Mouse (Mus musculus) common myeloid progenitor, adult 5-6 weeks (primary cell): ENCODE measurements around the gene Wdfy3. TPM values are rescaled to one million over a fixed set of nuclear protein-coding genes. Genes with fewer than 3 reads are reported as not detected.
"Not testable (repeated sequence)": the region's sequence is repeated elsewhere in the genome, so short reads cannot be mapped to it uniquely, and the experiment has no call there.

Source experiments
- ATAC-seq: replicated peaks from 2 replicates; pipeline ENCODE4 v1.8.0; 2016; ENCODE audit warnings: low read depth, mild to moderate bottlenecking, moderate TSS enrichment, inconsistent platforms; ENCODE audit not compliant: poor library complexity, severe bottlenecking
- total RNA-seq: library from RNA; stranded (forward); fragments of 200-1000, 187-1606 nt; gene quantifications from 2 replicates; pipeline ENCODE4 v1.2.3, GENCODE M21; 2017

Gene Wdfy3
- total RNA-seq, 1 experiment from 2014 or later: 13.1 TPM

DNA sequence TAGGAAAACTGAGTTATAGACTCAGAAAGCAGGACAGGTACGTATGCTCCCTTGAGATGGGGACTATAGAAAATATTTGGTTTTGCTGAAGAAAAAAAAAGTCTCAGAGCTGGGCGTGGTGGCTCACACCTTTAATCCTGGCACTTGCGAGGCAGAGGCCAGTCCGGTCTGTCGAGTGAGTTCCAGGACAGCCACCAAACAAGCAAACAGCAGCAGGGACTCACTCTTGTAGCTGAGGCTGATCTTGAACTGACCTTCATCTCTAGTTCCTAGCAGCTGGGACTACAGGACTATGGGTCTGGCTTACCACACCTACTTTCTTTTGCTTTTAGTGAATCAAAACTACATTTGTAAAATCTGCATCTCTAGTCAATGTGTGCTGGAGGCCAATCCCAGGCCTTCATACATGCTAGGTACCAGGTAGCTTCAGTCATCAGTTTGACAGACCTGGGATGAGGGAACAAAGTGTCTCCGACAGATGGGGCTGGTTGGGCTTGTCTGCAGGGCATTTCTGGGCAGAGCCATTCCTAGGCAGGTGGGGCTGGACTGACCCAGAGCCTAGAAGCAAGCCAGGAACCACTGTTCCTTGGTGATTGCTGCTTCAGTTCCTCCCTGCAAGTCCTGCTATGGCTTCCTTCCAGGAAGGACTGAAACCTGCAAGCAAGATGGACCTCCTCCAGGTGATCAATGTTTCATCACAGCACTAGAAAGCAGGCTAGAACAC lies 63.3 kb downstream of the Wdfy3 start:
- ATAC-seq: no peak

DNA sequence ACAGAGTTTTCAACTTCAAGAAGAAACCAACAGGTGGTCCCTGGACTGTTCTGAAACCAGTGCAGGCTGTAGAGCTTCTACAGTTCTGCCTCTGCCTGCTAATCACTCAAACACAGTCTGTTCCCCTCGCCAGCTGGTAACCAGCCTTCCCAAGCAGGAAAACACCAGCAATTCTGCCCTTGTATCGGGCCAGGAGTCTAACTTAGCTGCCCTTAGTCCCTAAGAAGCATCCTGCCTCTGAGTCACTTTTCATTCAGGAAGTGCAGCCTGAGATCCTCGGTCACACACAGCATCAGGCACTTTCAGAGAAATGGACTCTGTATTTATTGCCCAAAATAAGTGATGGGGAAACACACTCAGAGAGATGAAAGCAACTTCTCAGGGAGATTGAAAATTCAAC lies 66.3 kb downstream of the Wdfy3 start:
- no peak for ATAC-seq

DNA sequence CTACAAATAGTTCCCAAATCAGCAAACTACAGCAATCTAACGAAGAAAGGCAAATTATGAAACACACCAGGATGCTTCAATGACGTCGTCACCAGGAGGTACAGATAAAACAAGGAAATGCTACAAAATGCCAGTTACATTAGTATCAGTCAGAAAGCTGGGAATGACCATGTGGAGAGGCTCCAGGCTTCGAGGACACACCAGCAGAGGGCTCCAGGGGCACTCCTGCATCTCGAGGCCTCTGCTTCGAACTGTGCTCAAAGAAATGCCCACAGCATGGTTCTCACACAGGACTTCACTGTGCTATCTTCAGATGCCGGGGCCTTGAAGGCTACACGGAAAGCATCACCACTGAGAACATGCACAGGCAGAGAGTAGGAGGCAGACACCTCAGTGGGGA lies 68.7 kb downstream of the Wdfy3 start:
- ATAC-seq: no peak

DNA sequence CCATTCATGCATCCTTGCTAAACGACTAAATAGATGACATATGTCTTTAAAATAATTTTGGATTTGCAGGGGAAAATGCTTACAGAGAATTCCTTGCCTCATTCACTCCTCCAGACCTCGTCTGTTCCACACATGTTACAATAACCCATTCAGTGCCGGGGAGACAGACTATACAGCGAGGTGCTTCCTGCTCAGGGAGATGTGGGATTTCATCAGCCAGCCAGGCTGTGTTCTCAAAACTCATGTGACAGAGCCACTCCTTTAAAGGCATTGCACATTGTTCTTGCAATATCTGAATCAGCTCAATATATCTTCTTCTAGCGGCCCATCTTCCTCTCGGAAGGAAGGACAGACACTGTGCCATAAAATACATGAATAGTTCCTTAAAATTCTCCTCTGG lies 70.8 kb downstream of the Wdfy3 start:
- ATAC-seq: no peak

DNA sequence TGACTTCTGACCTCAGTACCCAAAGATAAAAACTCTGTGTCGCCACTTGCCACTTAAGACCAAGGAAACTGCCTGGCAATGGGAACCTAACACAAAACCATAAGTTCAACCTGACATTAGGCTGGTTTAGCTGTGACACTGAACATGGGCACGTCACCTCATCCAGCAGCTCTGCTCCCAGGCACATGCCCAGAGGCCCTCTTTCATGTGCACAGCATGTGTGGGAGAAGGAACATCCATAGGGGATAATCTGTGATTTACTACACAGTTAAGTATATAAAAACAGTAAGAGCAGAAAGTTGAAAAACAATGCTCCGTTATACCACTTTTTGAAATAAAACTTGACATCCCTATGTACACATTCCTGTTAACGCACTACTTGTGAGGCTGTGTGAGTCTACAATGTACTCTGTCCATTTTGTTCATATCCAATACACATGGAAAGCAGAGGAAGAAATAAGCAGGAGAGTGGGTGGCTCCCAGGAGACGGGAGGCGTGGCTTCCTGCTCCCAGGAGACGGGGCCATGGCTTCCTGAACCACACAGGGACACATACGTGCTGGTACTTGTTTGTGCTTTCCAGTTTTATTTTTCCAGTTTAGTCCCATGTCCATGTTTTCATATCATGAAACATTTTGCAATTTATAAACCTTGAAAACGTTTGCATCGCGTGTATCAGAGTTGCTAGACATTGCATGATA lies 73.5 kb downstream of the Wdfy3 start:
- ATAC-seq: no peak

DNA sequence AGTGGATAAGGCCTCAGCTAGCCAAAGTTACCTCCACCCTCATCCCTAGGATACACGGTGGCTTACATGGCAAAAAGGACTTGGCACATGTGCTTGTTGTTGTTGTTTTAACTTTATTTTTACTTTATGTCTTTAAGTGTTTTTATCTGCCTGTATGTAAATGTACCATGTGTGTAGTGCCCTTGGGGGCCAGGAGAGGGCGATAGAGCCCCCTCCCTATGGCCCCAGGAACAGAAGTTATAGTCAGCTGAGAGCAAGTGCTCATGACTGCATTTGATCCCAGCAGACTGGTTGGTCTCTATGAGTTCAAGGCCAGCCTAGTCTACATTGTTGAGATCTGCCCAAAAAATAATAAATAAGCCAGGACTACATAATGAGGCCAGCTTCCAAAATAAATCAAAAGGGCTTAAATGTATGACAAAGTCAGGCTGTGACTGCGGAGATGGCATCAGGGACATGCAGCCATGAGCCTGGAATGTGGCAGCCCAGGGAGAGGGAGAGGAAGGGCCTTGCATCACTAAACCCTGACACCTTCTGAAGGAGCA lies 74.2 kb downstream of the Wdfy3 start:
- ATAC-seq: peak; percentile 71; the same call in 1 of the 2 replicates

DNA sequence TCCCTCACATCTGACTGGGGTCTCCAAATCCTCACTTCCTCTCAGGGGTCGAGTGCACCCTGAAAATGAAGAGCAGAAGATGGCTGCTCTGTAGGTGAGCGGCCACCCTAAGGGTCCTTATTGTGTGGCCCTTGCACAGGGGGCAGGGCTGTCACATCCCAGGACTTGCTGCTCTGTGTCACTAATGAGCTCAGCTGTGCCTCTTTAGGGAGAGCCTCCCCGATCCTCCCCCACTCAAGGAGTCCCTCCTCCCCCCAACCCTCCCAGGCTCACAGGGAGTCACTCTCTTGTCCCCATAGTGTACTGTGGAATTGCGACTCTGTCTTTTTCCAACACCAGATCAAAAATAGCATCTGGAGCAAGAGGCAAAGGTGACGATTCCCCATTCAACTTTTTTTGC lies 75.7 kb downstream of the Wdfy3 start:
- ATAC-seq: no peak

DNA sequence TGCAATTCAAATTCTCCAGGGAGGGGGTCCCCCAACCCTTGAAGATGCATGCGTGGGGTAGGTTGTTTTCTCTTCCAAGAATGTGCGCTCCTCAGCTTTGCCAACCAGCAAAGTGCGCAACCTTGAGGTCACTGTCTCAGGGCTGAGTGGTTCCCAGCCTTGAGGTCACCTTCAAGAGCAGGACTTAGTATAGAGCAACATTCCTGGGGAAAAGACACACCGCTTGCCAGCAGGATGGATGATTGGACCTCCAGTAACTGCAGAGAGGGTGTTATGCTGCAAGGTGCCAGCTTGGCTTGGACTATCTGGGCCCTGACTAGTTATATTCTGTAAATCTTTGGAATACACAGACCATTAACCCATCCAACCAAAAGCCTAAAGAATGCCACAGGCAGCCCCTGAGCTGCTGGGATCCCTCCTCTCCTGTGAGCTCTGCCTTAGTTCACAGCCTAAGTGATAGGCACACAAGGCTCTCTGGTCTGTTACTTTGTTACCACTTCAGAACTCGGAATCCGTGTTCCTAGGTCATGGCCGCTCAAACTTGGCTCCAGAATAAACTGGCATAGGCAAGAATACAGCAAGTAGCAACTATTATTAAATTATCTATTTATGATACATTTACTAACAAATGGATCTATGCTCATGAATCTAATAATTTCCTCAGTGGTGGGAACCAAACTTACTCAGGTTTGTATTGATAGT lies 76.6 kb downstream of the Wdfy3 start:
- ATAC-seq: no peak

DNA sequence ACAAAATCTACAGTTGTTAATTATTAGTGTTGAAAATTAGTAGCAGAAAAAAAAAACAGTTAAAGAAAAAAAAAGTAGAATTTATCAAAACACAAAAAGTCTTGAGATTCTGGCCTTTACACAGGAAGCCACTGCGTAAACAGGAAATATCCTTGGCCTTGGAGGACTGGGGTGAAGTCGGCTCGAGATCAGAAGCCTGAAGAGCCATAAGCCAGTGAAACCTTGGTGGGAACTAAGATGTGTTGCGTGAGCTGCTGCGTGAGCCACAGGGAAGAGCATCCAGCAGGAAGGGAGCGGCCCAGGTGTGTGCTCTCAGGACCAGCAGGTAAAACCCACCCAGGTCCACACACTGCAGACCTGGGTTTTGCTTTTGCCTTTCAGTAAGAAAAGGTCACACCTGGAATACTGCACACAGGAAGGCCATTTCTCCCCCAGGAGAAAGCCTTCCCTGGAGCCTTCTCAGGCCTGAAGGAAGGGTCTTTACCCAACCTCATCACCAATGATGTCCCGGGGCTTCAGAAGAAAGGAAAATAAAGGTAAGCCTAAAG lies 79.3 kb downstream of the Wdfy3 start:
- ATAC-seq: no peak

DNA sequence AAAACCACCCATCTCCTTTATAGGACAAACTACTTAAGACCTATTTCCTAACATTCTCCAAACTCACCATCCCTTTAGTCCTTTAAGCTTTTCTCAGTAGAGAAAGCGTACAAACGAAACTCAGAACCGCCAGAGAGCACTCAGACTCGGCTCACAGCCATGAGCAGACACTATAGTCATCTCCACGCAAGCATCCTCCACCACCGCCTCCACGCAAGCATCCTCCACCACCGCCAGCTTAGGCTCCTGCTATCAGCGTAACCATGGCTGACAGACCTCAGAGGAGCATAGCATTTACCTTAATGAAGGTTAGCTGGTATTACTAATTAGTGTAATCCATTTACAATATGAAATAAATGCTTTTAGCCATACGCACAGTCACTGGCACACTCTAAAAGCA lies 81.2 kb downstream of the Wdfy3 start:
- no peak for ATAC-seq

DNA sequence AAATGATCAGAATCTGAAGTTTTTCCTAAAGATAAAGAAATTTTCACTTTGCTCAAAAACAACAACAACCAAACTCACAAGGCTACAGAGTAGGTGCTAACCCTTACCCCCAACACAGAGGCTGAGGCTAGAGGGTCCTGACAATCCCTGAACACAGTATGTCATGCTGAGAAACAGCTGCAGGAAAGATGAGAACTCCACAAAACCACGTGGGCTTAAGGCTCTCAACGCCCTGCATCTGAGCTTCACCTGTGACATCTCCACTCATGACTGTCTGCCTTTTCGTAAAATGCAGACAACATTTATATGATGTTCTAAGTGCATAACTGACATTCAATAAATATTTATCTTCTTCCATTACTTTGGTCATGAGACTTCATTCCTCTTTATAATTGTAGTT lies 83.0 kb downstream of the Wdfy3 start:
- ATAC-seq: no peak

DNA sequence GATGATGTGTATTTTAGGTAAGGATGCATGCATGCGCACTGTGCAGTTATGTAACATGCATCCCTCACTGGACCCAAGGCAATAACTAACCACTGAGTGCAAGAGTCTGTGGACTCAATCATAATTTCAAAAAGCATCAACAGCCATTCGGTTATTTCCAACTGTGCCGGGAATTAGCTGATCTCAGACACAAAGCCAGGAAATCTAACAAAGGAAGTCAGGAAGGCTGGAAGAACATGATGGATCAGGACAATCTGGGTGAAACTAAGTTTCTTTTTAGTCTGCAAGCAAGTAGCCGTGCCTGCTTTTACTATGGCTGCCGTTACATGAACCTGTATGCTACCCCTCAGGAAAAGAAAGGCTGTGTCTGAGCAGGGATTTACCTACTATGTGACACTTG lies 87.5 kb downstream of the Wdfy3 start:
- ATAC-seq: no peak

DNA sequence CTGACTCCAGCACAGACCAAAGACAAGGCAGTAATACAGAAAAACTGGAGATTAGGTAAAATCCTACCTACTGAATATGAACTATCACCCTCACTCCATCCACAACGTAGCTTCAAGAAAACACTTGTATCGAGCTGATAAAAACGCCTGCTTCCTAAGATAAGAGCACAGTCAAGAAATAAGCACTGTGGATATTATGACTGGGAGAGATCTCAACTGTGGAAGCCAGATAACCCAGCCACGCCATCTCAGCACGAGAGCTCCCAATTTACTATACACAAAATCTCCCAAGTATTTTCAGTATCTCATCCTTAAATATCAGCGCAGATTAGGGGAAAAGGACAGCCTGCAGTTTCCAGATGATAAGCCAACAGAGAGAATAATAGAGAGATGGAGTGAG lies 90.1 kb downstream of the Wdfy3 start:
- ATAC-seq: peak; percentile 87

DNA sequence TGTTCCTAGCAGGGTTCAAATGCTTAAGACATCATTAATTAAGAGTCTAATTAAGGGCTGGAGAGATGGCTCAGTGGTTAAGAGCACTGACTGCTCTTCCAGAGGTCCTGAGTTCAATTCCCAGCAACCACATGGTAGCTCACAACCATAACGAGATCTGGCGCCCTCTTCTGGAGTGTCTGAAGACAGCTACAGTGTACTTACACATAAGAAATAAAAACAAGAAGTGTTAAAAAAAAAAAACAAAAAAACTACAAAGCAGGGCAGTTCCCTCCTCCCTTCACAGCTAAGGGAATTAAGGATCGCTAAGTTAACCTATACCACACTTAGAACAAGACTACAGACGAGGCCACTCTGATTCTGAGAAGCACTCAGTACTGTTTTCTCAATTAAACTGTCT lies 97.1 kb downstream of the Wdfy3 start:
- not testable (repeated sequence) for ATAC-seq

DNA sequence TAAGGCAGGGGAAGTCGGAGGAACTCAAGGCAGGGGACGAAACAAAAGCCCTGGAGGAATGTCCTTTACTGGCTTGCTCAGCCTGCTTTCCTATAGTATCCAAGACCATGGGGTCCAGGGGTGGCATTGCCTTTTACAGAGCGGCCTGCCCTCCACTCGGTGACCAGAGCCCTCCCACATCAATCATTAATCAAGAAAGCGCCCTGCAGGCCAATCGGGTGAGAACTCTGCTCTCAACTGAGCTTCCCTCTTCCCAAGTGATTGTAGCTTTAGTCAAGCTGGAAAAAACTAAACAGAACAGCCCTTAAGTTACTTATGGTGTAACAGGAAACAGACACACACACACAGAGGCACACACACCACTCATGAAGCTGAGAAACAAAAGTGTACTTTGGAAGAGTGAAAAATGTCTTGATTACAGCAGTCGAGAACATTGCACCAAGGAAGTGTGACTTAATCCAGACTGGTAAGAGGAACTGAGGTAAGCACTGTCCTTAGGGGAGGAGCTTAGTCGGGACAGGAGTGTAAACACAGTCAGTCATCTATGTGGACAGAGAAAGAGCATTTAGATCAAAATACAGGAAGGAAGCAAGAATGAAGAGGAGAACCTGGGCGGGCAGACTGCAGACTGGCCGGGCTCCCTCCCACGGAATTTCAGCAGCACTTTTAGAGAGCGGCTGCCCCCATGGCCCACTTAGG lies 101.4 kb downstream of the Wdfy3 start:
- peak; percentile 94 for ATAC-seq

DNA sequence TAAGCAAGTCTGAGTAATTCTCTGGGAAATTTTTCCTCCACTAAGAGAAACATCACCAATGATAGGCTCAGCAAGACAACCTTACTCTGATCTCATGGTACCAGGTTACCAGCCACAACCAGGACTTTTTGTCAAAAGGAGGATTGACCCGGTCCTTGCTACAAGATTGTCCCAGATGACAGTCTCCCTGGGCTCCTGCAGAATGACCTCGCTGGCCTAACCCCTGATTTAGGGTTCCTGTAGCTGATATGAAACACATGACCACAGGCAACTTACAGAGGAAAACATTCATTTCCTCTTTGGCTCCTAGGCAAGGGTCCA lies 101.9 kb downstream of the Wdfy3 start:
- ATAC-seq: peak; percentile 67; the same call in 1 of the 2 replicates

DNA sequence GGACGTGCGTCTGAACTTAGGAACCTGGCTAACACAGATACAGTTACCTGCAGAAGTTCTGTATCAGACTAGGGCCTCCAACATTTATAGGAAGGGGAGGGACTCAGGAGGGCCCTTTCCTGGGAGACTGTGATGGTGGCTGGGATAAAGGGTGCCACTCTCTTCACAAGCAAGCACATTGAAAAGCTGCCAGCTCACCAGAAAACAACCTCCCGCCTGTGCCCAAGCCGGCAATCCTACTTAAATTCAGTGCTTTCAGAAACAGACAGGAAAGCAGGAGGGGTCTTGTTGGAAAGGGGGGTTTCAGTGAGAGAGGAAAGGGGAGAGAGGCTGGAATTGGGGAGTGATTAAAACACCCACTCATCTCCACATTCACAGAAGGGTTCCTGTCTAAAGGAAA lies 106.9 kb downstream of the Wdfy3 start:
- ATAC-seq: no peak

DNA sequence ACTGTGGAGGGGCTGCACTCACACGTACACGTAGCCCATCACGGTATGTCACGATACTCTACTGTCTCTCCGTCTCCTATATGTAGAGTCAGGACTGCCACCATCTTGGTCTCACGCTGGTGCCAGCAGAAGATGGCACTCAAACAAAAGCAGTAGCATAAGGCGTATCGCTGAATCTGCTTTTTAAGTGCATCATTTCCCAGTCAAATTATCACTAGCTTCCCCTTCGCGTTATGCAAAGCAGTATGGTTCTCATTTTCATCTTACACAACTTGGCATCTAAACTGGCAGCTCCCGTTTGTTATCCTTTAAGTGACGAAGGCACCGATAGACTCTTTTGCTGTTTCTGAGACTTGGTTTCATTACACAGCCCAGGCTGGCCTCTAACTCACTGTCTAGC lies 110.4 kb downstream of the Wdfy3 start:
- ATAC-seq: no peak

DNA sequence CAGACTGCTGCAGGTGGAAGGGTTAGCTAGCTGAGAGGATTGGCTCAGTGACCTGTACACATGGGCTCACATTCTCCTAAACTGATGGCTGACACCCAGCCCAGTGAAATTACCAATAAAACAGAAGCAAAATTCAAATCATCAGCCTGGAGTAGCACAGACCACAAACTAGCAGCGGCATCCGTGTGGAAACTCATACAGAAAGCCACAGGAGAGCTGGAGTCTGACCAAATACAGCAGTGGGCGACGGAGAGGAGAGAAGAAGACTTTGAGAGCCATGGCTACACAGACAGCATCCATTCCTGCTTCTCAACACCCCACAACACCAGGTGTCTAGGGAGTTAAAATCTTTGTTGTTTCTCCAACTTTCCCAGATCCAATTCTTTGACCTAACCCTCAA lies 110.8 kb downstream of the Wdfy3 start:
- ATAC-seq: no peak

DNA sequence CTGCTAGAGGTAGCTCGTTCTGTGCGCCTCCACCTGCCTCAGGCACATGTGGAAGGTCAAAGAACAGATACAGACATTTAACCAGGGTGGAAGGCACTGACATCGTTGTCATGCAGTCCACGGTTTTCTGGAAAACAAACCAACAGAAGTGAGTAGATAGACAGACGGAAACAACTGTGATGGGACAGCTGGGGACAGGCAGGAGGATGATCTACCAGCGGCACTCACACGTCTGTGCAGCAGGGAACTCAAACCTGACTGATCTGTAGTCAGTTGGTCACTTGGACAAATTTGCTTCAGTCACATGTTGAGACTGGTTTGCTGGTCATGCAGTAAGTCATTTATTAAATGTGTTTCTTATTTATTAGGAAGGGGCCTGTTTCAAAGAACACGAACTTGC lies 112.3 kb downstream of the Wdfy3 start:
- ATAC-seq: no peak
